Comparison of ENCODE assay signal across 8 mouse cellular contexts in genomic region chr16:92399490-92400458, GRCm38 (mm10). TPM values are rescaled to one million over a fixed set of nuclear protein-coding genes. Genes with fewer than 3 reads are reported as not detected.
A peak's percentile ranks its signal among the peaks of the same experiment; 100 is the strongest.
DNase-seq lines count a peak whose midpoint lies in the region; ATAC-seq and TF ChIP-seq lines count a peak whose summit lies in the region.

No protein-coding gene starts in this region.

- no peak for TF ChIP-seq CTCF in cortical plate, adult 2 months (IDR thresholded peaks at IDR 0.05; ENCODE audit: extremely low read depth, insufficient read depth, low read length)
- no peak for TF ChIP-seq CTCF in hindbrain, postnatal 0 days (IDR thresholded peaks at IDR 0.05; ENCODE audit: low read depth)

- no peaks in the 10 kb centered on the region for H3K27me3 ChIP-seq in hindbrain, postnatal 0 days (ENCODE audit: insufficient read depth, low read length)

- H3K36me3 ChIP-seq in hindbrain, postnatal 0 days (ENCODE audit: insufficient read depth, low read length) = peaks cover 13% of the 10 kb centered on the region

- peak overlapping the region; percentile 81 for H3K4me2 ChIP-seq in hindbrain, postnatal 0 days (ENCODE audit: low read depth, low read length)

- TF ChIP-seq POLR2A in cortical plate, adult 2 months (IDR thresholded peaks at IDR 0.05; ENCODE audit: extremely low read depth, insufficient read depth, low read length) = peak; percentile 69

- H3K9me3 ChIP-seq in hindbrain, postnatal 0 days (ENCODE audit: low read length) = no peaks in the 10 kb centered on the region

- DNase-seq in adrenal gland, adult (ENCODE audit: inconsistent age in 2 of 2, low spot score in 1 of 2) = peak; percentile 87 to 94
- peak; percentile 77 for DNase-seq in gastrocnemius, postnatal 10 days
- DNase-seq in hindbrain, postnatal 0 days (ENCODE audit: low spot score) = peak; percentile 86
- peak; percentile 64 to 73 for DNase-seq in left cerebral cortex, adult 18-20 months (ENCODE audit: low spot score in 2 of 2)
- DNase-seq in lung, postnatal 36 days = peak; percentile 96
- DNase-seq in right cerebral cortex, adult 2 months (ENCODE audit: low spot score in 2 of 2) = peak; percentile 77 to 82

- ATAC-seq in hindbrain, postnatal 0 days = peak; percentile 88
- ATAC-seq in erythroid progenitor cell, adult 5-6 weeks (replicated peaks; ENCODE audit: low FRiP score, poor library complexity, severe bottlenecking) = no peak

- WGBS in hindbrain, postnatal 0 days = under 1% methylated on average over 37 of the region's 37 CpGs

- no peaks in the 10 kb centered on the region; the same call in 1 of the 2 replicates for H3K4me1 ChIP-seq in cortical plate, adult 2 months (ENCODE audit: control insufficient read depth, insufficient read depth, low read length)
- H3K4me1 ChIP-seq in hindbrain, postnatal 0 days (ENCODE audit: insufficient read depth, low read length) = peaks cover 5% of the 10 kb centered on the region; the same call in 1 of the 2 replicates

- H3K9ac ChIP-seq in hindbrain, postnatal 0 days (replicated peaks; ENCODE audit: low read length) = peak overlapping the region; percentile 51

- peak overlapping the region; percentile 31; the same call in 1 of the 2 replicates for H3K27ac ChIP-seq in cortical plate, adult 2 months (ENCODE audit: insufficient read depth, low read length)
- peak overlapping the region; percentile 73 for H3K27ac ChIP-seq in hindbrain, postnatal 0 days

- H3K4me3 ChIP-seq in cortical plate, adult 2 months (ENCODE audit: insufficient read depth, low read length) = peak overlapping the region; percentile 33
- peak overlapping the region; percentile 36 for H3K4me3 ChIP-seq in hindbrain, postnatal 0 days (ENCODE audit: low read length)

RNA-seq across cellular contexts. Expression of gene Kcne1, which starts 40.5 kb away (rescaled TPM):
- polyA plus RNA-seq in cortical plate, adult 2 months (2012; rRNA removed) = not detected in 2 replicates
- not detected for total RNA-seq in gastrocnemius, postnatal 10 days (2021)
- total RNA-seq in hindbrain, postnatal 0 days (2014; rRNA removed) = 0.05 TPM in 1 of 2 replicates, not detected in the other
- polyA plus RNA-seq in hindbrain, postnatal 0 days (2015; fragmentation: Nextera tagmentation; extraction: Ambion mirVana) = 0.16 and 0.42 TPM in 2 replicates
- not detected for total RNA-seq in left cerebral cortex, adult 18-20 months (2021)
- not detected in 2 replicates for total RNA-seq in erythroid progenitor cell, adult 5-6 weeks (2015; ENCODE audit: low replicate concordance)
- not detected in 2 replicates for total RNA-seq in erythroid progenitor cell, adult 5-6 weeks (2017; ENCODE audit: low replicate concordance)
